Mouse (Mus musculus) heart, embryonic 10.5 days (tissue): ENCODE results near the gene Rusc2. TPM values are rescaled to one million over a fixed set of nuclear protein-coding genes. Genes with fewer than 3 reads are reported as not detected.

Experiments
- DNase-seq: peaks from one replicate; pipeline ENCODE4 v3.0.0-alpha.2; 2017; ENCODE audit warnings: low spot score
- H3K27ac ChIP-seq: fragments of 300-500 bp; sonication (generic); 2 replicates; pipeline ENCODE4 v1.5.1; 2016; ENCODE audit warnings: mild to moderate bottlenecking
- H3K27me3 ChIP-seq: fragments of 300-500 bp; sonication (generic); 2 replicates; pipeline ENCODE4 v1.6.1; 2016; ENCODE audit warnings: mild to moderate bottlenecking; ENCODE audit not compliant: poor library complexity, insufficient read depth, severe bottlenecking
- H3K36me3 ChIP-seq: fragments of 300-500 bp; sonication (generic); 2 replicates; pipeline ENCODE4 v1.6.1; 2016; ENCODE audit warnings: mild to moderate bottlenecking, moderate library complexity
- H3K4me1 ChIP-seq: fragments of 300-500 bp; sonication (generic); 2 replicates; pipeline ENCODE4 v1.6.1; 2016; ENCODE audit warnings: mild to moderate bottlenecking
- H3K4me3 ChIP-seq: fragments of 300-500 bp; sonication (generic); 2 replicates; pipeline ENCODE4 v1.5.1; 2016; ENCODE audit warnings: mild to moderate bottlenecking, moderate library complexity
- H3K9me3 ChIP-seq: fragments of 300-500 bp; sonication (generic); 2 replicates; pipeline ENCODE4 v1.6.1; 2016; ENCODE audit warnings: mild to moderate bottlenecking, moderate library complexity
- WGBS: fragments of 180-500 bp; shearing (Covaris S2); methylation state at CpG from one replicate; pipeline ENCODE4 v1.1.7; 2016; 5-methylcytosine and 5-hydroxymethylcytosine counted together
- polyA plus RNA-seq: library from polyadenylated mRNA; unstranded; fragments of >200 nt; fragmentation: Nextera tagmentation; extraction: Ambion mirVana; gene quantifications from 2 replicates; pipeline ENCODE4 v1.2.1, GENCODE M21; 2016

Gene Rusc2
- polyA plus RNA-seq, 1 experiment from 2014 or later: 11.2 TPM

DNA sequence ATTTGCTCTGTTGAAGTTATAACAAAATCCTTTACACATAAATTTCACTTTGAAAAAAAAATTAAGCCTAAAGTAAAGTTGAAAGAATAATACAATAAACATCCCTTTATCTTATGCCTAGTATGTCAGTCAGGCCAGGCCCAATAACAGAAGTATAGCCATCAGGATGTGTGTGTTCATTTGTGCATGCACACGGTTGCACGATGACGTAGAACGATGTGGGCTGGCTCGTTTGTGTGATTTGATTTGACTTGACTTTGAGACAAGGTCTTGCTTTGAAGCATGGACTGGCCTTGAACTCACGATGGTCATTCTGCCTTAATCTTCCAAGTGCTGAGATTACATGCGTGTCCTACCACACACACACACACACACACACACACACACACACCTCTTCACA, 85.1 kb downstream of the Rusc2 start:
- no peaks in the 10 kb centered on the region for H3K9me3 ChIP-seq
- no peak for DNase-seq
- H3K27me3 ChIP-seq: no peaks in the 10 kb centered on the region
- no peak overlapping the region for H3K27ac ChIP-seq
- WGBS: 85% methylated on average over 7 of the region's 7 CpGs
- H3K36me3 ChIP-seq: no peaks in the 10 kb centered on the region
- no peaks in the 10 kb centered on the region for H3K4me1 ChIP-seq
- H3K4me3 ChIP-seq: no peak overlapping the region

- H3K27me3 ChIP-seq: no peaks in the 10 kb centered on the region
- no peaks in the 10 kb centered on the region for H3K4me1 ChIP-seq
- no peak overlapping the region for H3K4me3 ChIP-seq
- no peaks in the 10 kb centered on the region for H3K9me3 ChIP-seq
- no peak for DNase-seq
- H3K36me3 ChIP-seq: no peaks in the 10 kb centered on the region
- WGBS: 90% methylated on average over 10 of the region's 10 CpGs
- no peak overlapping the region for H3K27ac ChIP-seq
Measured at GRCm38 (mm10) chr4:43470301-43470700, 88.5 kb downstream of the Rusc2 start.

DNA sequence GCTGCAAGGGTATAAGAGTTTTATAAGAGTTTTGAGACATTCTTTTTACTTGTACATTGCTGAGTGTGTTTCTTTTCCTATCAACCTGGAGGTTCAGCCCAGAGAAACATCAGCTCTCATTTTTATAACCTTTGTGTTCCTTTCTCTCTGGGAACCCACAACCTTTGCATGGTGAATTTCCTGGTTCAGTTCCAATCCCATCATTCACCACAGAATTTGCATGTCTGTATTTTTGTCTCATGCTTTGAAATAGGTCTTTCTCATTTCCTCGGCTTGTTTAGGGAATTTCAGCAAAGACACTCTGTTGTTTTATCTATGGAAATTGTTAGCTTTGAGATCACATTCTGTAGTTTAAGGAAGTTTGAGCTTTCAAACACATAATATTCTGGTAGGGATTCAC, 91.9 kb downstream of the Rusc2 start:
- DNase-seq: no peak
- WGBS: 65% methylated on average over 1 of the region's 1 CpGs
- Histone ChIP-seq H3K27ac (no peak overlapping the region), H3K4me3 (no peak overlapping the region), H3K27me3 (no peaks in the 10 kb centered on the region), H3K36me3 (no peaks in the 10 kb centered on the region), H3K9me3 (no peaks in the 10 kb centered on the region), H3K4me1 (0 out of 2 replicates have a peak, but pooled peaks cover 4% of the 10 kb centered on the region)

- DNase-seq: no peak
Measured at GRCm38 (mm10) chr4:43476604-43477003, 94.8 kb downstream of the Rusc2 start.

More at GRCm38 (mm10) chr4:43476604-43477003, 94.8 kb downstream of the Rusc2 start:
- Histone ChIP-seq H3K9me3 (no peaks in the 10 kb centered on the region), H3K4me1 (peaks cover 12% of the 10 kb centered on the region; the same call in 1 of the 2 replicates), H3K27ac (no peak overlapping the region), H3K36me3 (no peaks in the 10 kb centered on the region), H3K4me3 (no peak overlapping the region), H3K27me3 (no peaks in the 10 kb centered on the region)
- 83% methylated on average over 6 of the region's 6 CpGs for WGBS

Other genes starting within 250 kb of the Rusc2 start
- gene Atp8b5, start 114.8 kb upstream of the Rusc2 start, polyA plus RNA-seq: 0.10 and 0.46 TPM in 2 replicates
- not detected in 2 replicates for gene Fam166b, start 47.2 kb downstream of the Rusc2 start, polyA plus RNA-seq
- gene Tesk1, start 60.0 kb downstream of the Rusc2 start, polyA plus RNA-seq: 5.0 and 6.3 TPM in 2 replicates
- gene Cd72, start 72.6 kb downstream of the Rusc2 start, polyA plus RNA-seq: 0.70 and 1.4 TPM in 2 replicates
- gene Sit1, start 101.8 kb downstream of the Rusc2 start, polyA plus RNA-seq: not detected in 2 replicates
- 67.2 and 71.7 TPM in 2 replicates for gene Ccdc107, start 110.9 kb downstream of the Rusc2 start, polyA plus RNA-seq
- 39.9 and 40.1 TPM in 2 replicates for gene Arhgef39, start 117.7 kb downstream of the Rusc2 start, polyA plus RNA-seq
- 1.4 and 1.7 TPM in 2 replicates for gene Car9, start 125.0 kb downstream of the Rusc2 start, polyA plus RNA-seq
- 135 and 142 TPM in 2 replicates for gene Tpm2, start 141.8 kb downstream of the Rusc2 start, polyA plus RNA-seq
- gene Creb3, start 180.4 kb downstream of the Rusc2 start, polyA plus RNA-seq: 63.8 and 68.8 TPM in 2 replicates
- 82.7 and 99.6 TPM in 2 replicates for gene Tln1, start 180.7 kb downstream of the Rusc2 start, polyA plus RNA-seq
- 20.9 and 29.7 TPM in 2 replicates for gene Rgp1, start 196.7 kb downstream of the Rusc2 start, polyA plus RNA-seq
- 22.8 and 27.6 TPM in 2 replicates for gene Gba2, start 196.9 kb downstream of the Rusc2 start, polyA plus RNA-seq
- gene Msmp, start 202.5 kb downstream of the Rusc2 start, polyA plus RNA-seq: 1.6 and 1.8 TPM in 2 replicates
- gene Npr2, start 250.0 kb downstream of the Rusc2 start, polyA plus RNA-seq: 5.5 and 5.6 TPM in 2 replicates